Mouse (Mus musculus) lung, adult 18-20 months (tissue): ENCODE data around the gene Gm21900.
A peak's percentile ranks its signal among the peaks of the same experiment; 100 is the strongest.
"Not testable (repeated sequence)": the region's sequence is repeated elsewhere in the genome, so short reads cannot be mapped to it uniquely, and the experiment has no call there.

ENCODE experiments used
- DNase-seq, 2 experiments: peaks; one replicate each; pipeline ENCODE4 v3.0.0; 2022; ENCODE audit warnings: mixed read lengths in 2 of 2

The Gm21900 gene

GRCm38 (mm10) chrY:10616061-10616460 lies at the start of gene Gm21900:
Gm21900 (plus strand) TSS chrY:10616361.
- not testable (repeated sequence) for DNase-seq

- peak; percentile 3 to 8 for DNase-seq
Measured at GRCm38 (mm10) chrY:10643516-10643915, 27.4 kb downstream of the Gm21900 start.
